Mouse (Mus musculus): ENCODE measurements around the gene Btbd35f16. TPM values are rescaled to one million over a fixed set of nuclear protein-coding genes. Genes with fewer than 3 reads are reported as not detected.
"Not testable (repeated sequence)": the region's sequence is repeated elsewhere in the genome, so short reads cannot be mapped to it uniquely, and the experiment has no call there.

Gene Btbd35f16
- not detected in 2 replicates for polyA plus RNA-seq (2014; fragmentation: Nextera tagmentation; extraction: Ambion mirVana)

- not testable (repeated sequence) for ATAC-seq (ENCODE audit: low FRiP score); H3K4me1 ChIP-seq (ENCODE audit: control insufficient read depth, insufficient read depth, low read length); H3K27me3 ChIP-seq (ENCODE audit: control insufficient read depth, insufficient read depth, low read length); H3K9ac ChIP-seq (ENCODE audit: low read length); H3K36me3 ChIP-seq (ENCODE audit: control insufficient read depth, insufficient read depth, low read length); H3K9me3 ChIP-seq (ENCODE audit: control insufficient read depth, low read length); H3K4me2 ChIP-seq; H3K27ac ChIP-seq (ENCODE audit: low read depth, low read length); DNase-seq (ENCODE audit: low spot score, missing footprints); H3K4me3 ChIP-seq (ENCODE audit: low read depth, low read length)
- WGBS: no CpG with 5 or more reads among the region's 3 CpGs
Measured at GRCm38 (mm10) chrX:3956902-3957301, at the start of gene Btbd35f16. Gene Btbd35f16 (minus strand): TSS chrX:3957002.

Other genes starting within 250 kb of the Btbd35f16 start
- not detected in 2 replicates for gene Btbd35f10, start 204.1 kb downstream of the Btbd35f16 start, polyA plus RNA-seq (2014; fragmentation: Nextera tagmentation; extraction: Ambion mirVana)
- gene Btbd35f3, start 80.7 kb upstream of the Btbd35f16 start, polyA plus RNA-seq (2014; fragmentation: Nextera tagmentation; extraction: Ambion mirVana): not detected in 2 replicates
- not detected in 2 replicates for gene Btbd35f28, start 239.6 kb upstream of the Btbd35f16 start, polyA plus RNA-seq (2014; fragmentation: Nextera tagmentation; extraction: Ambion mirVana)

Data from midbrain, embryonic 11.5 days (tissue).